Mouse (Mus musculus) left cerebral cortex, adult 18-20 months (tissue): ENCODE results near the gene Gbx2. TPM values are rescaled to one million over a fixed set of nuclear protein-coding genes. Genes with fewer than 3 reads are reported as not detected.

Experiments used
- DNase-seq, 2 experiments: peaks; one replicate each; pipeline ENCODE4 v3.0.0; 2021 to 2022; ENCODE audit warnings: low spot score in 2 of 2, mixed read lengths in 1 of 2
- long read RNA-seq, 2 experiments: library from polyadenylated mRNA; stranded (forward); transcript quantifications; one replicate each; pipeline ENCODE4 v2.0.0; 2021
- total RNA-seq, 2 experiments: library from RNA; stranded (reverse); gene quantifications; 2 replicates each; pipeline ENCODE4 v1.2.3; 2021

Gene Gbx2
- total RNA-seq: under 1 TPM; 0.21 to 0.89 TPM
- long read RNA-seq, experiment 1, partial matches to known transcripts: 0 of 1 reads
- long read RNA-seq, experiment 1, other reads (novel, unspliced or antisense): 0 of 1 reads
- long read RNA-seq, experiment 2: 0 reads

GRCm38 (mm10) chr1:89931120-89931519, at the start of gene Gbx2:
Gene Gbx2, minus strand, starts transcription at chr1:89931179.
- no peak for DNase-seq

DNA sequence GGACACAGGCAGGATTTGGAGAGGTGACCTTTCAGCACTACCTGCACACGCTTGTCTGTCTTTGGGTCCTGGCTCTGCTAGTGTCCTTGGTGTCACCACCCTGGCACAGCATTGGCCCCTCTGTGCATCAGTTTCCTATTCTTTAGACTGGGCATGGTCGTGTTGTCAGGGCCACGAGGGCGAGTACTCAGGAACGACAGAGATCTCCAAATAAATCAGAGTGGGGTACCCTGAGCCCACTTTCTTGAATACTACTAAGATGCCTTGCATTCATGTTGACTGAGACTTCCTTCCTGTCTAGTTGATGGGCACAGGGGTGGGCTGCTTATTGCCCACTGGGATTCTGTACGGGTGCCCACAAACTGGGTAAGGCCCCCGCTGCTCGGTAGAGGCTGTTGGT, 46.3 kb upstream of the Gbx2 start:
- DNase-seq: no peak

DNA sequence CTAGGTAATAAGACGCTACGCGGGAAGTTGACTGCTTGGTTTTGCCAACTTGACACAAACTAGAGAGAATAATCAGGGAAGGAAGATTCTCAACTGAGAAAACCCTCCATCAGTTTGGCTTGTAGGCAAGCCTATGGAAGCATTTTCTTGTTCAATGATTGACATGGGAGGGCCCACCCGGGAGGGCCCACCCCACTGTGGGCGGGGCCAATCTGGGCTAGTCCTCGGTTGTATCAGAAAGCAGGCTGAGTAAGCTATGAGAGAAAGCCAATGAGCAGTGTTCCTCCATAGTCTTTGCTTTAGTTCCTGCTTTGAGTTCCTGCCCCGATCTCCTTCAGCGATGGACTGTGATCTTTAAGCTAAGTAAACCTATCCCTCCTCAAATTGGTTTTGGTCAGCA, 45.4 kb upstream of the Gbx2 start:
- no peak for DNase-seq

GRCm38 (mm10) chr1:89974541-89974940, 43.6 kb upstream of the Gbx2 start:
- no peak for DNase-seq

- DNase-seq: no peak
Observed at GRCm38 (mm10) chr1:89971848-89972247, 40.9 kb upstream of the Gbx2 start.

DNA sequence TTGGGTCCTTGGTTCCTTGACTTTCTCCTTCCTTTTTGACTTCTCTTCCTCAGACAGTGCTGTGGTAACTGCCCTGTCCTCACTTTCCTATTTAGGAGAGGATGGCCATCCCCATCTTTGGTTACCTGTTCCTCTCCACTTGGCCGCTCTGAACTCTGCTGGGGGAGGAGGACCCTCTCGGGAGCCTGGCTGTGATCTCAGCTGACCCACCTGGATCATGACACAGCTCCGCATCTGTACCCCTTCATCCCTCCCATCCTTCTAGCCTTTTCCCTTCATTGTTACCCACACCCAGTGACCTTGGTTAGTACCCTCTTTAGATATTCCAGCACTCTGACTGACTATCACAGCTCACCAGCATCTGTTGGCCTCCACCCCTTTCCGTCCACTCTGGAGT, 38.7 kb upstream of the Gbx2 start:
- no peak for DNase-seq

- no peak for DNase-seq
Observed at GRCm38 (mm10) chr1:89969072-89969713, 38.2 kb upstream of the Gbx2 start.

DNA sequence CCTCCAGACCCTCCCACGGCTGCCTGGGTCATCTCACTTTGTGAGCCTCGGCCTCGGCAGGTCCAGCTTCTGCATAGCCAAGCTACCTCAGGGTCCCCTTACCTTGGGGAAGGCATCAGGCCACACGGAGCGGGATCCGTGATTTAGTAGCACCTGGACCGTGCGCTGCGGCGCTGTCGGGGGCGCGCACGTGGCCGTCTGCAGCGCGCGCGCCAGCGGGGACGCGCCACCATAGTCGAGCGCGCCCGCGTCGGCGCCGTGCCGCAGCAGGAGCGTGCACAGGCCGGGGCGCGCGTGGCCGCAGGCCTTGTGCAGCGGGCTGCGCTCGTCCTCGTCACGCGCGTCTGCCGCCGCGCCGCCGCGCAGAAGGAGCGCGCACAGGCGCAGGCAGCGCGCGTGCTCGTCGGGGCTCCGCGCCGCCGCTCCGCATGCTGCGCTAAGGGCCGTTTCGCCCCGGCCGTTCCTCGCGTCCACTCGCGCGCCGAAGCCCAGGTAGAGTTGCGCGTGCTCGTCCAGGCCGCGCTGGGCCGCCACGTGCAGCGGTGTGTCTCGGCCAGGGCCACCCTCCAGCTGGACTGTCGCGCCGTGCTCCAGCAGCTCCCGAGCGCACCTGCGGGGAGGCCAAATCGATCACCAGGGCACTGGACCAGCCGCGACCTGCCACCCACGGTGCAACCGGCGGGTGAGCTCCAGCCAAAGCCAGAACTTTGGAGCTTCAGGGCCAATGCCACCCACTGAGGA, 37.3 kb upstream of the Gbx2 start:
- DNase-seq: peak; percentile 51 to 70

- DNase-seq: no peak
Observed at GRCm38 (mm10) chr1:89967585-89967984, 36.6 kb upstream of the Gbx2 start.

GRCm38 (mm10) chr1:89964426-89964825, 33.4 kb upstream of the Gbx2 start:
- no peak for DNase-seq

DNA sequence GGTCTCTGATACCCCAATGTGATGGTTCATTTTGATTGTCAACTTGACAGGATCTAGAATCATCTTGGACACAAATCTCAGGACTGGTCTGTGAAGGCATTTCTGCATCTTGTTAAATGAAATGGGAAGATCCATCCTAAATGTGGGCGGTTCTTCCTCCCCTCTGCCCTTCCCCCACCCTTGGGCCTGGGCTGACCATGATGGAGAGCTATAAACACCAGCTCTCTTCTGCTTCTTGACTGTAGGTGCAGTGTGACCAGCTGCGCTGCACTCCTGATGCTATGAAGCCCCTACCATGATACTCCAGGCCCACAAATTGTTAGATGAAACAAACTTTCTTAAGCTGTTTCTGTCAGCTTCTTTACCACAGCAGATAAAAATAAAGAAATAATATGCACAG, 32.3 kb upstream of the Gbx2 start:
- DNase-seq: no peak

DNA sequence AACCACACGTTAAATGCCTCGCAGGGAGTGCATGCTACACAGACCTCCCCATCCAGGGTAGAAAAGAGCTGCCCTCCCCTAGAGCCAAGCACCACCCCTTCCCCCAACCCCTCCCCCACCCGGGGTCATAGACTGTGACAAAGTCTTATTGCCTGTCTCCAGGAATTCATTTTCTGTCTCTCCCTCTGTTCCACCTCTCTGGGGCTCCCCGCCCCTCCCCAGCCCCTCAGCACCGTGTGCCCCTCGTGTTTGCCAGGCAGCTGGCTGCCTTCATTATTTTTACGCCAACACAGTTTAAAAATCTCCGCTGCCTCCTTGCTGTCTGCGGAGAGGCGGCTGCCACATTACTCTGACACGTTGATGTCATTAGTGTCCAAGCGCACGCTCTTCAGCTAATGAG, 31.1 kb upstream of the Gbx2 start:
- DNase-seq: no peak

DNA sequence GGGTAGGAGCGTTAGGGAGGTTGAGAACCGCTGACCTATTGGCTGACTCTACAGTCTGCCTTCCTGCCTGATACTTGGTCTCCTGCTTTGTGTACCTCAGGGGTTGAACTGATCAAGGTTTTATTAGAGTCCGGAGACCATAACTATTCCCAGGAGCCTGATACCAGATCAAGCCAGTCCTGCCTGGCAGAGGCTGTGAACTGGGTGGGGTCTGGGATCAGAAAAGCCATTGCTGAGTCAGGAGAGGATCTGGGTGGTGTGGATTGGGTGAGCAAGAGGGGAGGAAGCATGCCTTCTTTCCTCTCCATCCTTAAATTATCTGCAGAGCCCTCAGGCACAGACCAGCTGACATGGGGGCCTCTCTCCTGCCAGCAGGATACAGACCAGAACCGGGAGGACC, 28.4 kb upstream of the Gbx2 start:
- DNase-seq: no peak

GRCm38 (mm10) chr1:89943202-89943601, 12.2 kb upstream of the Gbx2 start:
- peak; percentile 72 to 82 for DNase-seq

DNA sequence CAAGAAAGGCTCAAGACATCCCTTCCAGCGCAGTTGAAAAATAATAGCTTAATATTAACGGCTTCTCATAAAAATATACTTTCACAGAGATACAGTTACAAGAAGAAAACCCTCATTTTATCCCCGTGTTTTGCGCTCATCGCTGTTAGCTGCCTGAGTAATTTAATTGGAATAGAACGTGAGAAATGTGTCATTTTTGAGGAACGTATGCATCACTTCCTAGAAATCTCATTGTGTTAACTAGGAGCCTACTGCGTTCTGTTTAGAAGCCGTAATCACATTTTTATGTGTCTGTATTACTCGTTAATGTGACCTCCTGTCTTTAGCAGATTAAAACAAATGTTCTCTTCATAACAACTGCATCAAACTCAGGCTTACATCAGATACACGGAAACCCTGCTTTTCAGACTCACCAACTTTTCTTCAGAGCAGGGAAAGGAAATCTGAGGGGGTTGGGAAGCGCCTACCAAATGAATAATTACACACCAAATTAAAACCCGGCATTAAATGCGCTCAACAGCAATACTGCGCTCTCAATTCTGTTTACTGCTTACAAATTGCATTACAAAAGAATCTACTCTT, 11.5 kb upstream of the Gbx2 start:
- DNase-seq: no peak

DNA sequence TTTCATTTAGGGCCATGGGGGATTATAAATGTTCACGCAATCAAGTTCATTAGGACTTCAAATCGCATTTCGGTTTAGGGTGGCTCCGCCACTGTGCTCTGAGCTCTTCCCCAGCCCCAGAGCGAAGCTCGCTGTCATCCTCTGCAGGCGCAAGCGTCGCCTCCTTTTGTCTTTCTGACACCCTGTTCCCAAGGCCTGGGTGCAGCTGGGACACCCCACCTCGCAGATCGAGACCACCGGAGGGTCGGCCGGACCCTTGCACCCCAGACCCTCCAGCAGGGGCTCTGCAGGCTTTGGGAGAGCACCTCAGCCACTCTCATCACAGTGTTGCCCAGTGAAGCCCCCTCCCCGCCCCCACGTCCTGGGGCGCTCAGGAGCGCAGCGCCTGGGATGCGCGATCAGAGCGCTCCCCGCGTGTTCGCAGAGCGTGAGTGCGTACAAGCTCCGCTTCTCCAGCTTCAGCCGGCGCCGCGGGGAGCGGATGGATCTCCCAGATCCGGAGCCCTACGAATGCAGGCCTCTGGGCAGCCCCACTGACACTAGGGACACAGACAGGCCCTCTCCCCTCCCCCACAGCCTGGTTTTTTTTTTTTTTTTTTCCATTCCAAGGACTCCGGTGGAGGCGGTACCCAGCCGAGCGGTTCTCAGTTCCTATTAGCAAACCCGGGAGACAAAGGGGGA, 10.9 kb upstream of the Gbx2 start:
- DNase-seq: no peak

DNA sequence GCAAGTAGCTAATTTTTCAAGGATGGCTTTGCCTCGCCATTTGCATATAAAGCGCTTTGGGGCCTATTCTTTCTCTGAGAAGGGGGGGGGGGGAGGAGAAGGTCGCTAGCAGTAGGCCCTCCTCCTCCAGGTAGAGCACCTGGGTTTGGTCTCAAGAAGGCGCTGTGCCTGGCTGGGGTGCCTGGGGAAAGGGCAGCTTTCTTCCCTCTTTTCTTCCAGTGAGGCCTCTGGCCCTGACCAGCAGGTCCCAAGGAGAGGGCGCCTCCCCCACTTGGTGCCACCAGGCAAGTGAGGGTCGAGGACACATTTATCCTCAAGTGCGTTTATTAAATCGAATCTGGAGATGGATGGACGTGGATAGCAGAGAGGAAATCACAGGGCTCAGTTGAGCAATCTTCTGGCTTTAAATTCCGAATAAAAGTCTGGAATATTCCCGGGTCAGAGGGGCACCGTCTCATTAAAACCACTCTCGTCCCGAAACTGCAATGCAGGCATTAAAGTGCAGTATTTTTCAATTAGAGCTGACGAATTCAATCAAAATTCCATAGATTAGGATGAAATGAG, 10.1 kb upstream of the Gbx2 start:
- no peak for DNase-seq

DNA sequence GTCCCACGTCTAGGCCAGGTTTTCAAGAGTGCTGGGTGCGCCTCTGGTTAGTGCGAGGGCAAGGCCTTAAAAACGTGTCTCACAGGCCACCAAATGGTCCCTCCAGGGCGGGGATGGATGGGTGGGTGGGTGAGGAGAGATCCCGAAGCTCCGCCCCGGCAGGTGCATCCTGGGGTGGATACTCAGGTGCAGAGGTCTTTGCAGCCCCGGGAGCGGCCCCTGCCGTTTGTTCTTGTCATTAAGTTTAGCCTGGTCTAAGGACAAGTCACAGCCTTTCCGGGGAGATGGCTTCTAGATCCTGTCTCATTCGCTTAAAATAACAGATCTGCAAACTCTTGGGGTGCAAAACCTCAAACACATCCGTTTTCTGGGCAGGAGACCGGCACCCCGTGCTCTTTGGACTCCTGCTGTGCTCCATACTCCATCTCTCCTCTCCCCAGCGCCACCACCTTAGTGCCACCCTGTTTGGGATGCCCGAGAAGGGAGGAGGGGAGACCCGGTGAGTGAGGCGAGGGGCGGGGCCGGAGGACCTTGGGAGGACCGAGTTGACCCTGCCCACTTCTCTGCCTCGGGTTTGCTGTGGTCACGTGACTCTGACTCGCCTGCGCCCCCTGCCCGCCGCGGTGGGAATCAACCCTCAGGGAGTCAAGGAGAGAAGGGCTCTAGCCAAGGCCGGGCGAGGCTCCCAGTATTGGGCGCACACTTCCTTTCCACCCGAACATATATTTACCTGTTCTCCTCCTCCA, 9.2 kb upstream of the Gbx2 start:
- peak; percentile 23 to 48 for DNase-seq

GRCm38 (mm10) chr1:89939596-89939960, 8.6 kb upstream of the Gbx2 start:
- no peak for DNase-seq

- DNase-seq: no peak
Observed at GRCm38 (mm10) chr1:89938884-89939595, 8.1 kb upstream of the Gbx2 start.
